Mouse (Mus musculus) G1E (cell line): ENCODE data around the gene Map1s.

Experiments
- CTCF ChIP-seq: IDR thresholded peaks from 2 replicates; pipeline ENCODE4 v1.5.1; 2012; ENCODE audit warnings: low read depth, low read length, inconsistent platforms, mixed read lengths
- GATA1 ChIP-seq: IDR thresholded peaks from 2 replicates; pipeline ENCODE4 v1.6.1; 2012; ENCODE audit warnings: borderline replicate concordance, low read length, inconsistent platforms, mixed read lengths
- GATA2 ChIP-seq: IDR thresholded peaks from 2 replicates; pipeline ENCODE4 v1.6.1; 2012; ENCODE audit warnings: low read depth, low read length, inconsistent platforms, borderline replicate concordance
- POLR2AphosphoS5 ChIP-seq: IDR thresholded peaks from 2 replicates; pipeline ENCODE4 v1.6.1; 2012; ENCODE audit warnings: low read depth, low read length, inconsistent platforms; ENCODE audit not compliant: insufficient replicate concordance
- TAL1 ChIP-seq: conservative IDR thresholded peaks from 2 replicates; pipeline ENCODE4 v1.6.1; 2012; ENCODE audit warnings: low read depth, low read length, inconsistent platforms, mixed read lengths

- no peak for TF ChIP-seq CTCF
- TF ChIP-seq TAL1, result no peak
- TF ChIP-seq GATA1, result no peak
- no peak for TF ChIP-seq POLR2AphosphoS5
- no peak for TF ChIP-seq GATA2
These were observed 25.6 kb upstream of the Map1s start for GRCm38 (mm10) chr8:70880126-70880525.
